Mouse (Mus musculus) hindbrain, embryonic 10.5 days (tissue): ENCODE results near the gene Hoxb1. TPM values are rescaled to one million over a fixed set of nuclear protein-coding genes. Genes with fewer than 3 reads are reported as not detected.

Experiments used
- DNase-seq: peaks from one replicate; pipeline ENCODE4 v3.0.0-alpha.2; 2017; ENCODE audit warnings: low spot score
- H3K27ac ChIP-seq: fragments of 300-500 bp; sonication (generic); 2 replicates; pipeline ENCODE4 v1.5.1; 2016; ENCODE audit warnings: mild to moderate bottlenecking, moderate library complexity
- H3K27me3 ChIP-seq: fragments of 300-500 bp; sonication (generic); 2 replicates; pipeline ENCODE4 v1.6.1; 2016; ENCODE audit warnings: mild to moderate bottlenecking; ENCODE audit not compliant: poor library complexity, insufficient read depth, severe bottlenecking
- H3K36me3 ChIP-seq: fragments of 300-500 bp; sonication (generic); 2 replicates; pipeline ENCODE4 v1.6.1; 2016; ENCODE audit warnings: mild to moderate bottlenecking, moderate library complexity
- H3K4me1 ChIP-seq: fragments of 300-500 bp; sonication (generic); replicated peaks from 2 replicates; pipeline ENCODE4 v1.6.1; 2016; ENCODE audit warnings: mild to moderate bottlenecking
- H3K4me3 ChIP-seq: fragments of 300-500 bp; sonication (generic); 2 replicates; pipeline ENCODE4 v1.5.1; 2016; ENCODE audit warnings: mild to moderate bottlenecking, moderate library complexity
- H3K9me3 ChIP-seq: fragments of 300-500 bp; sonication (generic); 2 replicates; pipeline ENCODE4 v1.6.1; 2016; ENCODE audit warnings: mild to moderate bottlenecking, moderate library complexity
- whole genome bisulfite sequencing: fragments of 180-500 bp; shearing (Covaris S2); methylation state at CpG from one replicate; pipeline ENCODE4 v1.1.7; 2016; 5-methylcytosine and 5-hydroxymethylcytosine counted together
- polyA plus RNA-seq: library from polyadenylated mRNA; unstranded; fragments of >200 nt; fragmentation: Nextera tagmentation; extraction: Ambion mirVana; gene quantifications from 2 replicates; pipeline ENCODE4 v1.2.1, GENCODE M21; 2016

The Hoxb1 gene
- polyA plus RNA-seq, 1 experiment from 2014 or later, result 15.4 TPM

- Histone ChIP-seq H3K36me3 (peaks cover 11% of the 10 kb centered on the region), H3K4me3 (peak overlapping the region; percentile 69), H3K27me3 (peaks cover 99% of the 10 kb centered on the region), H3K9me3 (no peaks in the 10 kb centered on the region), H3K4me1 (peaks cover 21% of the 10 kb centered on the region; the same call in 1 of the 2 replicates), H3K27ac (peak overlapping the region; percentile 95)
- WGBS, result 3% methylated on average over 9 of the region's 9 CpGs
- DNase-seq, result no peak
Observed at GRCm38 (mm10) chr11:96354801-96355311, 10.7 kb upstream of the Hoxb1 start.

- 3% methylated on average over 5 of the region's 5 CpGs for WGBS
- peak; percentile 22 for DNase-seq
Observed at GRCm38 (mm10) chr11:96363807-96364206, 1.7 kb upstream of the Hoxb1 start.

GRCm38 (mm10) chr11:96366092-96367041, 815 bp downstream of the Hoxb1 start:
- peaks cover 33% of the 10 kb centered on the region for H3K4me1 ChIP-seq
- H3K9me3 ChIP-seq, result no peaks in the 10 kb centered on the region
- DNase-seq, result no peak
- H3K4me3 ChIP-seq, result peak overlapping the region; percentile 45
- H3K27me3 ChIP-seq, result peaks cover 100% of the 10 kb centered on the region
- 1% methylated on average over 47 of the region's 47 CpGs for WGBS
- peak overlapping the region; percentile 75 for H3K27ac ChIP-seq
- no peaks in the 10 kb centered on the region for H3K36me3 ChIP-seq

More at GRCm38 (mm10) chr11:96363807-96364206, 1.7 kb upstream of the Hoxb1 start:
- Histone ChIP-seq H3K4me1 (peaks cover 29% of the 10 kb centered on the region), H3K27me3 (peaks cover 98% of the 10 kb centered on the region), H3K9me3 (no peaks in the 10 kb centered on the region), H3K4me3 (no peak overlapping the region), H3K27ac (no peak overlapping the region), H3K36me3 (no peaks in the 10 kb centered on the region)

GRCm38 (mm10) chr11:96367141-96367540, 1.6 kb downstream of the Hoxb1 start:
- H3K4me1 ChIP-seq, result peaks cover 33% of the 10 kb centered on the region
- peaks cover 100% of the 10 kb centered on the region for H3K27me3 ChIP-seq
- H3K9me3 ChIP-seq, result no peaks in the 10 kb centered on the region
- DNase-seq, result no peak
- no peak overlapping the region; the same call in 1 of the 2 replicates for H3K27ac ChIP-seq
- peak overlapping the region; percentile 45 for H3K4me3 ChIP-seq
- no peaks in the 10 kb centered on the region for H3K36me3 ChIP-seq
- 13% methylated on average over 6 of the region's 6 CpGs for WGBS

GRCm38 (mm10) chr11:96368686-96369085, 3.1 kb downstream of the Hoxb1 start:
- WGBS, result 6% methylated on average over 5 of the region's 5 CpGs
- peaks cover 36% of the 10 kb centered on the region for H3K4me1 ChIP-seq
- no peak overlapping the region for H3K4me3 ChIP-seq
- H3K27me3 ChIP-seq, result peaks cover 100% of the 10 kb centered on the region
- H3K36me3 ChIP-seq, result no peaks in the 10 kb centered on the region
- H3K27ac ChIP-seq, result no peak overlapping the region
- DNase-seq, result no peak
- H3K9me3 ChIP-seq, result no peaks in the 10 kb centered on the region

GRCm38 (mm10) chr11:96369140-96369539, 3.6 kb downstream of the Hoxb1 start:
- Histone ChIP-seq H3K36me3 (no peaks in the 10 kb centered on the region), H3K9me3 (no peaks in the 10 kb centered on the region), H3K27me3 (peaks cover 100% of the 10 kb centered on the region), H3K27ac (no peak overlapping the region), H3K4me3 (no peak overlapping the region), H3K4me1 (peaks cover 33% of the 10 kb centered on the region)
- no peak for DNase-seq
- WGBS, result 12% methylated on average over 7 of the region's 7 CpGs

- H3K4me1 ChIP-seq, result peaks cover 14% of the 10 kb centered on the region
- H3K27ac ChIP-seq, result no peak overlapping the region
- 10% methylated on average over 3 of the region's 3 CpGs for WGBS
- no peak for DNase-seq
- no peak overlapping the region for H3K4me3 ChIP-seq
- no peaks in the 10 kb centered on the region for H3K9me3 ChIP-seq
- peaks cover 100% of the 10 kb centered on the region for H3K27me3 ChIP-seq
- no peaks in the 10 kb centered on the region for H3K36me3 ChIP-seq
Observed at GRCm38 (mm10) chr11:96371726-96372125, 6.2 kb downstream of the Hoxb1 start.

GRCm38 (mm10) chr11:96372519-96372918, 7.0 kb downstream of the Hoxb1 start:
- no peak overlapping the region for H3K27ac ChIP-seq
- WGBS, result 2% methylated on average over 3 of the region's 3 CpGs
- H3K4me3 ChIP-seq, result no peak overlapping the region
- H3K4me1 ChIP-seq, result peaks cover 13% of the 10 kb centered on the region
- H3K36me3 ChIP-seq, result no peaks in the 10 kb centered on the region
- DNase-seq, result no peak
- H3K27me3 ChIP-seq, result peaks cover 100% of the 10 kb centered on the region
- H3K9me3 ChIP-seq, result no peaks in the 10 kb centered on the region

- no peak overlapping the region for H3K4me3 ChIP-seq
Observed at GRCm38 (mm10) chr11:96374810-96375209, 9.3 kb downstream of the Hoxb1 start.

GRCm38 (mm10) chr11:96383381-96383780, 17.8 kb downstream of the Hoxb1 start:
- Histone ChIP-seq H3K4me1 (no peaks in the 10 kb centered on the region), H3K4me3 (no peak overlapping the region), H3K9me3 (no peaks in the 10 kb centered on the region), H3K27ac (no peak overlapping the region), H3K36me3 (no peaks in the 10 kb centered on the region), H3K27me3 (peaks cover 44% of the 10 kb centered on the region)
- DNase-seq, result no peak
- 80% methylated on average over 5 of the region's 5 CpGs for WGBS

More at GRCm38 (mm10) chr11:96374810-96375209, 9.3 kb downstream of the Hoxb1 start:
- DNase-seq, result no peak
- H3K4me1 ChIP-seq, result peaks cover 5% of the 10 kb centered on the region
- no peaks in the 10 kb centered on the region for H3K36me3 ChIP-seq
- H3K9me3 ChIP-seq, result no peaks in the 10 kb centered on the region
- H3K27me3 ChIP-seq, result peaks cover 97% of the 10 kb centered on the region
- H3K27ac ChIP-seq, result no peak overlapping the region
- WGBS, result 10% methylated on average over 7 of the region's 7 CpGs

GRCm38 (mm10) chr11:96387635-96388034, 22.1 kb downstream of the Hoxb1 start:
- Histone ChIP-seq H3K4me1 (peaks cover 9% of the 10 kb centered on the region; the same call in 1 of the 2 replicates), H3K4me3 (no peak overlapping the region), H3K9me3 (no peaks in the 10 kb centered on the region), H3K27ac (no peak overlapping the region), H3K36me3 (no peaks in the 10 kb centered on the region), H3K27me3 (peaks cover 11% of the 10 kb centered on the region)
- 87% methylated on average over 2 of the region's 2 CpGs for whole genome bisulfite sequencing
- DNase-seq, result no peak

- H3K4me1 ChIP-seq, result peaks cover 20% of the 10 kb centered on the region
- 11% methylated on average over 15 of the region's 15 CpGs for WGBS
- H3K4me3 ChIP-seq, result 0 out of 2 replicates have a peak overlapping the region, but pooled peaks have one; percentile 3
- H3K9me3 ChIP-seq, result no peaks in the 10 kb centered on the region
- H3K27me3 ChIP-seq, result peaks cover 32% of the 10 kb centered on the region
- H3K36me3 ChIP-seq, result no peaks in the 10 kb centered on the region
- peak overlapping the region; percentile 42; the same call in 1 of the 2 replicates for H3K27ac ChIP-seq
- DNase-seq, result peak; percentile 36
Observed at GRCm38 (mm10) chr11:96396772-96397626, 31.4 kb downstream of the Hoxb1 start.
